Mouse (Mus musculus) cortical plate, adult 2 months (tissue): ENCODE measurements around the gene Slc41a2.

Experiments used
- CTCF ChIP-seq: fragments of 200-500 bp; IDR thresholded peaks from 2 replicates; pipeline ENCODE4 v1.5.1; 2011; ENCODE audit warnings: mild to moderate bottlenecking, control low read depth, low read length; ENCODE audit not compliant: insufficient read depth; ENCODE audit errors: extremely low read depth
- POLR2A ChIP-seq: fragments of 200-500 bp; IDR thresholded peaks from 2 replicates; pipeline ENCODE4 v1.6.1; 2011; ENCODE audit warnings: mild to moderate bottlenecking, low read length, control low read depth; ENCODE audit not compliant: insufficient read depth; ENCODE audit errors: extremely low read depth

- no peak for TF ChIP-seq CTCF
- no peak for TF ChIP-seq POLR2A
Measured at GRCm38 (mm10) chr10:83359451-83359850, 21.8 kb upstream of the Slc41a2 start.
